Mouse (Mus musculus): Measurements from ENCODE around the gene Zfp597.

DNA sequence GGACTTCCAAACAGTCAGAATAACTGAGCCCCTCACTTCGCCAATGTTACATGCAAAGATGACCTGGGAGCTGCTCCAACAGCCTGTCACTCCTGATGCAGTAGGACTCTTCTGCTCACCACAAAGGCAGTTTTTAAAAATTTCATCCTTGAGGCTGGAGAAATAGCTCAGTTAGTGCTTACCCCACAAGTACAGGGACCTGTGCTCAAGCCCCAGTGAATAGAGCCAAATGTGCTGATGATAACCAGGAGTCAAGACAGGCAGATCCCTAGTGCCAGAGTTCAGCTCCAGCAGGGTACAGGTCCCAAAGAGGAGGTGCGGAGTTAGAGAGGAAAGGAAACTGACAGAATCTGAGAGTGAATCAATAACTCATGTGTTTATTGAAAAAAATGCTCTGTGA is 48.9 kb downstream of the Zfp597 start:
- no peak for TF ChIP-seq CTCF (IDR thresholded peaks at IDR 0.05; ENCODE audit: control insufficient read depth, insufficient read depth, low read length)
- no peak for TF ChIP-seq POLR2A (IDR thresholded peaks at IDR 0.05; ENCODE audit: borderline replicate concordance, control insufficient read depth, low read depth, low read length)
